Mouse (Mus musculus) heart, postnatal 0 days (tissue): ENCODE results near the gene Pstpip1.

Experiments
- CTCF ChIP-seq: IDR thresholded peaks from 2 replicates; pipeline ENCODE4 v1.5.1; 2016; ENCODE audit warnings: antibody characterized with exemption, control low read depth, low read depth
- EP300 ChIP-seq: IDR thresholded peaks from 2 replicates; pipeline ENCODE4 v1.6.1; 2016; ENCODE audit warnings: antibody characterized with exemption, low read depth

GRCm38 (mm10) chr9:56131813-56132525 is 42.2 kb downstream of the Pstpip1 start:
- TF ChIP-seq CTCF (no peak), EP300 (no peak)
